Mouse (Mus musculus): ENCODE measurements around the gene Tmem109. TPM values are rescaled to one million over a fixed set of nuclear protein-coding genes. Genes with fewer than 3 reads are reported as not detected.

Tmem109 gene
- 50.2 and 50.7 TPM in 2 replicates for polyA plus RNA-seq (2015; fragmentation: Nextera tagmentation; extraction: Ambion mirVana)

DNA sequence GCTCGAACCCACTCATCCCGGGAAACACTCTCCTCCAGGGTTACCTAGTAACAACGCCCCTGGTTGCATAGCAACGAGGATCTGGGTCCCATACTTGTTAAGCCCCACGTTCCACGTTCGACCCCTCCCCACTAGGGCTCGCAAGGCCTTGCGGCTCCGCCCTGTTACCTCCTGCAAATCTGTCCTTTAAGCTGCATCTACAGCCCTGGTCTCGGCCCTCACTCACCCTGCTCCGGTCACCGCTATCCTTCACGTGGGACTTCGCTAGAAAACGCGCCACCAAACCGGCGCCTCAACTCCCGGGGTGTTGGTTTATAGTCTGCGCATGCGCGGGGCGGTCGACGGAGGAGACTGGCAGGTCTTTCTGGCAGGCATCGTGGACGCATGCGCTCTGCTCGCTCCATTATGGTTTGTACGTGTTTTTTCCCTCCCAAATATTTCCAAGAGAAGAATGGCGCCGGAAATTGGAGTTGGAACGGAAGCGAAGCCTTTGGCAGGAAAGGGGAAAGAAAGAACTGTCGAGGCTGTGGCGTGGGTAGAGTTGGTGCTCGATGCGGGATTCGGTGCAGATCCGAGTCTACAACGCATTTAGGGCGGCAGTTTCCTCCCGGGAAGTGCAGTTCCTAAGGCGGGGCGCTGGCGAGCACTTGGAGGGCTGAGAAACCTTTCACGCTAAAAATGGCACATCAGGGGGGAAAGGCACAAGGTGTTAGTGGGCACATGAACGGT lies at the start of gene Tmem109:
Gene Tmem109 (minus strand): TSS at position 576 of the 729 bp plus-strand sequence.
- H3K27me3 ChIP-seq (replicated peaks; ENCODE audit: control insufficient read depth, insufficient read depth, low read length) = no peaks in the 10 kb centered on the region
- 0 out of 2 replicates have a peak, but pooled peaks cover 3% of the 10 kb centered on the region for H3K9me3 ChIP-seq (ENCODE audit: control insufficient read depth, low read length)
- ATAC-seq = peak; percentile 95
- H3K9ac ChIP-seq (ENCODE audit: low read depth, low read length) = peak within 1 kb of the TSS; percentile 80
- H3K4me2 ChIP-seq (ENCODE audit: low read length) = peak within 1 kb of the TSS; percentile 92
- H3K4me1 ChIP-seq (ENCODE audit: control insufficient read depth, insufficient read depth, low read depth, low read length) = peaks cover 16% of the 10 kb centered on the region
- H3K36me3 ChIP-seq (ENCODE audit: control insufficient read depth, insufficient read depth, low read length) = no peaks in the 10 kb centered on the region
- H3K4me3 ChIP-seq (ENCODE audit: low read length) = peak within 1 kb of the TSS; percentile 72
- peak within 1 kb of the TSS; percentile 98 for H3K27ac ChIP-seq (ENCODE audit: low read depth, low read length)
- under 1% methylated on average over 49 of the region's 49 CpGs for WGBS

- no peak overlapping the region for H3K9ac ChIP-seq (ENCODE audit: low read depth, low read length)
- H3K9me3 ChIP-seq (ENCODE audit: control insufficient read depth, low read length) = no peaks in the 10 kb centered on the region
- no peaks in the 10 kb centered on the region for H3K4me1 ChIP-seq (ENCODE audit: control insufficient read depth, insufficient read depth, low read depth, low read length)
- 90% methylated on average over 2 of the region's 2 CpGs for WGBS
- H3K4me3 ChIP-seq (ENCODE audit: low read length) = no peak overlapping the region
- no peaks in the 10 kb centered on the region for H3K27me3 ChIP-seq (replicated peaks; ENCODE audit: control insufficient read depth, insufficient read depth, low read length)
- no peak overlapping the region for H3K27ac ChIP-seq (ENCODE audit: low read depth, low read length)
- ATAC-seq = no peak
- H3K4me2 ChIP-seq (ENCODE audit: low read length) = no peak overlapping the region
- H3K36me3 ChIP-seq (ENCODE audit: control insufficient read depth, insufficient read depth, low read length) = no peaks in the 10 kb centered on the region
Observed at GRCm38 (mm10) chr19:10930641-10931040, 48.8 kb upstream of the Tmem109 start.

GRCm38 (mm10) chr19:10926666-10927065 lies 44.9 kb upstream of the Tmem109 start:
- Histone ChIP-seq H3K27me3 (replicated peaks; ENCODE audit: control insufficient read depth, insufficient read depth, low read length) (no peaks in the 10 kb centered on the region), H3K9me3 (ENCODE audit: control insufficient read depth, low read length) (no peaks in the 10 kb centered on the region), H3K36me3 (ENCODE audit: control insufficient read depth, insufficient read depth, low read length) (no peaks in the 10 kb centered on the region), H3K4me1 (ENCODE audit: control insufficient read depth, insufficient read depth, low read depth, low read length) (no peaks in the 10 kb centered on the region), H3K4me3 (ENCODE audit: low read length) (no peak overlapping the region), H3K9ac (ENCODE audit: low read depth, low read length) (no peak overlapping the region), H3K27ac (ENCODE audit: low read depth, low read length) (peak overlapping the region; percentile 39; the same call in 1 of the 2 replicates), H3K4me2 (ENCODE audit: low read length) (no peak overlapping the region)
- ATAC-seq = 0 out of 2 replicates have a peak, but pooled peaks have one; percentile 9
- WGBS = 32% methylated on average over 4 of the region's 4 CpGs

DNA sequence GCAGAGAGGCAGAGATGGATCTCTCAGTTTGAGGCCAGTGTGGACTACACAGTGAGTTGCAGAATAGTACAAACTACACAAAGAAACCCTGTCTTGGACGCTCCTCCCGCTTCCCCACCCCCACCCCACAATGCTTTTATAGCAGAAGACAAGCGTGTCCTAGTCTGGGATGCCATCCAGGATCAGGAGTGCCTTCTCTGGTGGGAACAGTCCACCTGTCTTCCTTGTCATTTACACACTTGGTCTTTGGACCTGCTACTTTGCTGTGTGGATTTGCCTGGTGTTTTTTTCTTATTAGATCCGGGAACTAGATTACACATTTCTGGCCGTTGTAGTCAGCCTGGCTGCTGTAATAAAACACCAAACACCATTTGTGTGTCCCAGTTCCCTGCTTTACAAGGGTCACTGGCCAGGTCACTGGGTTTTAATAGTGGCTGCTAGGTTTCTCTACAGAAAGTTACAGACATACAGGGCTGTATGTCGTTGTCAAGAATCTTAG lies 44.4 kb upstream of the Tmem109 start:
- peak; percentile 74 for ATAC-seq

DNA sequence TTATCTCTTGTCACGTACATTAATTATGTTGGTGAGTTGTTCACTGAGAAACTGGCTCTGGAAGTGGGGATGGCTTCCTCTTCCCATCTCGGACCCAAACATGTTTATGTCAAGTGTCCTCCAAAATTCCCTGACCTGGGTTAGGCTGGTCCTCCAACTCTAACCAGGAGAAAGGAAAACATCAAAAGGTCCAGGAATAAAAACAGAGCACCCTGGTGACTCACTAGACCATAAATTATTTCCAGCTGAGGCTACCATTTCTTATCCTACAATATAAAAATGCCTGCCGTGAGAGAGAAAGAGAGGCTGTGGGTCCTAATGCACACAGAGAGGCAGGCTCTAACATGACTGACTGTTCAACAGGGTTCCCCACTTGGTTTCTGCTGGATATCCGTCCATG lies 42.4 kb upstream of the Tmem109 start:
- Histone ChIP-seq H3K36me3 (ENCODE audit: control insufficient read depth, insufficient read depth, low read length) (no peaks in the 10 kb centered on the region), H3K4me1 (ENCODE audit: control insufficient read depth, insufficient read depth, low read depth, low read length) (no peaks in the 10 kb centered on the region), H3K27me3 (replicated peaks; ENCODE audit: control insufficient read depth, insufficient read depth, low read length) (no peaks in the 10 kb centered on the region), H3K4me3 (ENCODE audit: low read length) (no peak overlapping the region), H3K9me3 (ENCODE audit: control insufficient read depth, low read length) (no peaks in the 10 kb centered on the region), H3K4me2 (ENCODE audit: low read length) (no peak overlapping the region), H3K27ac (ENCODE audit: low read depth, low read length) (no peak overlapping the region), H3K9ac (ENCODE audit: low read depth, low read length) (no peak overlapping the region)
- no peak for ATAC-seq
- 64% methylated on average over 4 of the region's 4 CpGs for WGBS

More for the DNA sequence above, 44.4 kb upstream of the Tmem109 start:
- WGBS = 13% methylated on average over 6 of the region's 6 CpGs
- H3K27me3 ChIP-seq (replicated peaks; ENCODE audit: control insufficient read depth, insufficient read depth, low read length) = no peaks in the 10 kb centered on the region
- H3K27ac ChIP-seq (ENCODE audit: low read depth, low read length) = peak overlapping the region; percentile 56; the same call in 1 of the 2 replicates
- H3K4me3 ChIP-seq (ENCODE audit: low read length) = no peak overlapping the region
- H3K9ac ChIP-seq (ENCODE audit: low read depth, low read length) = no peak overlapping the region
- no peak overlapping the region for H3K4me2 ChIP-seq (ENCODE audit: low read length)
- H3K9me3 ChIP-seq (ENCODE audit: control insufficient read depth, low read length) = no peaks in the 10 kb centered on the region
- no peaks in the 10 kb centered on the region for H3K36me3 ChIP-seq (ENCODE audit: control insufficient read depth, insufficient read depth, low read length)
- no peaks in the 10 kb centered on the region for H3K4me1 ChIP-seq (ENCODE audit: control insufficient read depth, insufficient read depth, low read depth, low read length)

DNA sequence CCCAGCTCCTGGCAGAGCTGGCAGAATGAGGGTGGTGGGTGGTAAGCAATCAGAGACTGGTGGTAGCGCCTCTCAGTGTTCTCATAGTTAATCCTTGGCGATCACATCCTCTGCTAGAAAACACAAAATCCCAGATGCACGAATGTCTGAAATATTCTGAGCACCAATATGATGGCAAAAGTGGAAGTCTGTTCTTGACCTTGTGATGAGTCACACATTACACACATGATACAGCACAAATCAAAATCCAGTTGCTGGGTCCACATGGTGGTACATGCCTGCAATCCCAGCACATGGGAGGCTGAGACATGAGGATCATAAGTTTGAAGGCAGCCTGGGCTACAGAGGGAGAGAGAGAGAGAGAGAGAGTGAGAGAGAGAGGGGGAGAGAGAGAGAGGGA lies 39.3 kb upstream of the Tmem109 start:
- H3K36me3 ChIP-seq (ENCODE audit: control insufficient read depth, insufficient read depth, low read length) = no peaks in the 10 kb centered on the region
- no peak overlapping the region for H3K4me3 ChIP-seq (ENCODE audit: low read length)
- H3K4me1 ChIP-seq (ENCODE audit: control insufficient read depth, insufficient read depth, low read depth, low read length) = no peaks in the 10 kb centered on the region; the same call in 1 of the 2 replicates
- ATAC-seq = no peak
- H3K27me3 ChIP-seq (replicated peaks; ENCODE audit: control insufficient read depth, insufficient read depth, low read length) = no peaks in the 10 kb centered on the region
- H3K9ac ChIP-seq (ENCODE audit: low read depth, low read length) = no peak overlapping the region
- WGBS = 74% methylated on average over 3 of the region's 3 CpGs
- no peak overlapping the region for H3K27ac ChIP-seq (ENCODE audit: low read depth, low read length)
- H3K9me3 ChIP-seq (ENCODE audit: control insufficient read depth, low read length) = no peaks in the 10 kb centered on the region
- H3K4me2 ChIP-seq (ENCODE audit: low read length) = no peak overlapping the region

DNA sequence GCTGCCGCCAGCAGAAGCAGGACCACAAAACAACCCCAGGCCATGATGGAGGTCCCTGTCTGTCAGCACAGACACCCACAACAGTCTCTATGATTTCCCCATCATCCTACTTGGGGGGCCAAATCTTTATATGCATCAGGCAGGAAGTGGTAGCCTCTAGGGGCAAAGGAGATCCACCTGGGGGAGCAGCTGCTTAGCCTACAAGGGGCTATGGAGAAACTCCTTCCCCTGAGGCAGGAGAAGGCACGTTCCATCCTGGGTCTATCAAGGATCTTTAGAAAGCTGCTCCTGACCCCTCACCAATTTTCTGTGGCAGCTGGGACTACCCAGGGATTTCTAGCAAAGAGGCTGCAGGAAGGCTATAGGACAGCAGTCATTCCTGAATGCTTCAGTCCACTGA lies 38.7 kb upstream of the Tmem109 start, which contains the start of gene Zp1:
Gene Zp1 (minus strand): TSS at position 101 of the 400 bp plus-strand sequence.
- Histone ChIP-seq H3K9ac (ENCODE audit: low read depth, low read length) (no peak within 1 kb of the TSS; the same call in 1 of the 2 replicates), H3K4me1 (ENCODE audit: control insufficient read depth, insufficient read depth, low read depth, low read length) (no peaks in the 10 kb centered on the region; the same call in 1 of the 2 replicates), H3K27me3 (replicated peaks; ENCODE audit: control insufficient read depth, insufficient read depth, low read length) (no peaks in the 10 kb centered on the region), H3K4me2 (ENCODE audit: low read length) (no peak within 1 kb of the TSS), H3K36me3 (ENCODE audit: control insufficient read depth, insufficient read depth, low read length) (no peaks in the 10 kb centered on the region), H3K9me3 (ENCODE audit: control insufficient read depth, low read length) (no peaks in the 10 kb centered on the region), H3K27ac (ENCODE audit: low read depth, low read length) (no peak within 1 kb of the TSS), H3K4me3 (ENCODE audit: low read length) (no peak within 1 kb of the TSS)
- WGBS = 58% methylated on average over 2 of the region's 2 CpGs
- no peak for ATAC-seq

GRCm38 (mm10) chr19:10918321-10918991 lies 36.7 kb upstream of the Tmem109 start:
- WGBS = 88% methylated on average over 10 of the region's 10 CpGs

DNA sequence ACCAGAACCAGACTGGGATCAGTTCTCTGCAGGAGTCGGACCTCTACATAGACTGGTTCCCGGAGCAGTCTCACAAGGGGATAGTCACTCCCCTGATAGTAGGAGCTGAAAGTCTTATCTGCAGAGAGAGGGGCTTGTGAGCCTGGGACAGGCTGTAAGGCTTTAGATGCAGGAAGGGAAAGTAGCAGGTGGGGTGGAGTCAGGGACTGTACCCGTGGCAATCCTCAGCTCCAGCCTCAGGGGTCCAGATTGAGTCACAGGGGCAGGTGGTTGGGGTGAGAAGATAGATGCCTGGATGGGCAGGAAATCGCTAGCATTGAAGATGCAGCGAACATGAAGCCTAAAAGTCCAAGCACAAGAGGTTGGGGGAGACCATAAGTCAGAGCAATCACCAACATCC lies 34.7 kb upstream of the Tmem109 start:
- no peaks in the 10 kb centered on the region; the same call in 1 of the 2 replicates for H3K4me1 ChIP-seq (ENCODE audit: control insufficient read depth, insufficient read depth, low read depth, low read length)
- no peak overlapping the region for H3K4me3 ChIP-seq (ENCODE audit: low read length)
- WGBS = 57% methylated on average over 5 of the region's 5 CpGs
- no peaks in the 10 kb centered on the region for H3K27me3 ChIP-seq (replicated peaks; ENCODE audit: control insufficient read depth, insufficient read depth, low read length)
- H3K27ac ChIP-seq (ENCODE audit: low read depth, low read length) = no peak overlapping the region
- H3K9me3 ChIP-seq (ENCODE audit: control insufficient read depth, low read length) = no peaks in the 10 kb centered on the region
- no peak for ATAC-seq
- no peak overlapping the region for H3K9ac ChIP-seq (ENCODE audit: low read depth, low read length)
- no peak overlapping the region for H3K4me2 ChIP-seq (ENCODE audit: low read length)
- H3K36me3 ChIP-seq (ENCODE audit: control insufficient read depth, insufficient read depth, low read length) = no peaks in the 10 kb centered on the region

More at GRCm38 (mm10) chr19:10918321-10918991, 36.7 kb upstream of the Tmem109 start:
- ATAC-seq = peak; percentile 82
- no peaks in the 10 kb centered on the region for H3K27me3 ChIP-seq (replicated peaks; ENCODE audit: control insufficient read depth, insufficient read depth, low read length)
- no peak overlapping the region for H3K27ac ChIP-seq (ENCODE audit: low read depth, low read length)
- H3K4me2 ChIP-seq (ENCODE audit: low read length) = no peak overlapping the region
- no peak overlapping the region for H3K9ac ChIP-seq (ENCODE audit: low read depth, low read length)
- H3K36me3 ChIP-seq (ENCODE audit: control insufficient read depth, insufficient read depth, low read length) = no peaks in the 10 kb centered on the region
- no peaks in the 10 kb centered on the region for H3K9me3 ChIP-seq (ENCODE audit: control insufficient read depth, low read length)
- H3K4me3 ChIP-seq (ENCODE audit: low read length) = no peak overlapping the region
- no peaks in the 10 kb centered on the region; the same call in 1 of the 2 replicates for H3K4me1 ChIP-seq (ENCODE audit: control insufficient read depth, insufficient read depth, low read depth, low read length)
